Mouse (Mus musculus) heart, adult 2 months (tissue): ENCODE measurements at regions not wholly inside any gene's neighbourhood (a gene's known extent, or its start where the extent isn't known, plus 50 kb on each side); places are given as distances from the start of the nearest gene placed in this dataset.

Source experiments
- CTCF ChIP-seq: fragments of 200-600 bp; IDR thresholded peaks from 2 replicates; pipeline ENCODE4 v1.8.1; 2022; ENCODE audit warnings: antibody characterized with exemption, mild to moderate bottlenecking, moderate library complexity
- EP300 ChIP-seq: fragments of 200-500 bp; IDR thresholded peaks from 2 replicates; pipeline ENCODE4 v1.6.1; 2011; ENCODE audit warnings: low read depth, low read length, control low read depth; ENCODE audit not compliant: insufficient read depth
- POLR2A ChIP-seq: fragments of 200-500 bp; IDR thresholded peaks from 2 replicates; pipeline ENCODE4 v1.6.1; 2011; ENCODE audit warnings: mild to moderate bottlenecking, low read depth, low read length, control low read depth; ENCODE audit not compliant: insufficient read depth

- TF ChIP-seq CTCF: no peak
- no peak for TF ChIP-seq POLR2A
- TF ChIP-seq EP300: no peak
These were observed 338.4 kb downstream of the Rnd3 start for GRCm38 (mm10) chr2:50810336-50811066.
